Mouse (Mus musculus) lung, postnatal 0 days (tissue): ENCODE data around the gene Apba3.

Source experiments
- CTCF ChIP-seq: IDR thresholded peaks from 2 replicates; pipeline ENCODE4 v1.5.1; 2016; ENCODE audit warnings: antibody characterized with exemption, mild to moderate bottlenecking
- EP300 ChIP-seq: IDR thresholded peaks from 2 replicates; pipeline ENCODE4 v1.6.1; 2016; ENCODE audit warnings: antibody characterized with exemption, mild to moderate bottlenecking, control low read depth

DNA sequence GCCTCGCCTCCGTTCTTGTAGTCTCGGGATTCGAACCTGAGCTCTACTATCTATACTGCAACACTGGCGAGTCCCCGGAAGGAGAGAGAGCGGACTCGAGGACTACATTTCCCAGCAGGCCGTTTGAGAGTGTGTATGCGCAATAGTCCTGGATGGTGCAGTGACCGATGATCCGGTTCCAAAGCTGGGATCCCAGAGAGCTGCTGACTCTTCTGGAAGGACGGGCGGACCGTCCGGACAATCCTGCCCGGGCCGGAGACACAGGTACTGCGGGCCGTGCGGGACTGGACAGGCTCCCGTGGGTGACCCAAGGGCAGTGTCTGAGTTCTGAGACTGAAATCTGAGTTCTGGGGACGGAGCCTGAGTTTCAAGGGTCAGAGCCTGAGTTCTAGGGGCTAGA lies 1.3 kb downstream of the Apba3 start:
- TF ChIP-seq CTCF, result no peak
- no peak for TF ChIP-seq EP300
